Mouse (Mus musculus) bone marrow macrophage, adult 2 months (primary cell): ENCODE measurements around the gene Lama2.

Source experiments
- CTCF ChIP-seq: IDR thresholded peaks from 2 replicates; pipeline ENCODE4 v1.5.1; 2012; ENCODE audit warnings: low read depth, mild to moderate bottlenecking, low read length, moderate library complexity
- POLR2A ChIP-seq: IDR thresholded peaks from 2 replicates; pipeline ENCODE4 v1.6.1; 2012; ENCODE audit warnings: mild to moderate bottlenecking, low read depth, low read length, borderline replicate concordance

DNA sequence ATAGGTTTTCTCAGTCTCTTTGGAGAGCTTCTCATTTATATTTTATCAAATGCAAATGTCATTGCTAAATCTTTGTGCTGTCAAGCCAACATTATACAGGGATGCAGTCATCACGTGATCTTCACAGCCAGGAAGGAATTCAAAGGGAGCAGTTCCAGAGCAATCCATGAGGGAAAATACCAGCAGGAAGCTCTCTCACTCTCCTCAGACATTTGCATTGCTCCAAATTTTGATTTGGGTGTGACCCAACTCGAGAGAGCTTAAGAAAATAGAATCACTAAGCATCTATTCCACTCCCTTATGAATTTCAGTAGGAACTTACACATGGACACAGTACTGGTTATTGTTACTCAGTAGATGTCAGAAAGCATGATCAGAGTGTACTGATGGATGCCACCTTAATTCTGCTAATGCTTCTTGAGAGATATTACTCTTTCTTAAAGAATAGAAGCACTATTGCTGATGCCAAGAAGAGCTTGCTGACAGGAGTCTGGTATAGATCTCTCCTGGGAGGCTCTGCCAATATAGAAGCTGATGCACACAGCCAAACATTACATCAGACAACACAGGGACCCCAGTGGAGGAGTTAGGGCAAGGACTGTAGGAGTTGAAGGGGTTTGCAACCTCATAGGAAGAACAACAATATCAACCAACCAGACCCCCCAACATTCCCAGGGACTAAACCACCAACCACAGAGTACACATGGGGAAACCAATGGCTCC lies 236.5 kb downstream of the Lama2 start:
- TF ChIP-seq CTCF (no peak), POLR2A (no peak)
